Mouse (Mus musculus) stomach, postnatal 0 days (tissue): ENCODE data around the gene Msx3.

Experiments used
- CTCF ChIP-seq: IDR thresholded peaks from 2 replicates; pipeline ENCODE4 v1.5.1; 2016; ENCODE audit warnings: antibody characterized with exemption, low read depth, mild to moderate bottlenecking, moderate library complexity
- EP300 ChIP-seq: optimal IDR thresholded peaks from 2 replicates; pipeline ENCODE3; 2016; ENCODE audit warnings: antibody characterized with exemption

DNA sequence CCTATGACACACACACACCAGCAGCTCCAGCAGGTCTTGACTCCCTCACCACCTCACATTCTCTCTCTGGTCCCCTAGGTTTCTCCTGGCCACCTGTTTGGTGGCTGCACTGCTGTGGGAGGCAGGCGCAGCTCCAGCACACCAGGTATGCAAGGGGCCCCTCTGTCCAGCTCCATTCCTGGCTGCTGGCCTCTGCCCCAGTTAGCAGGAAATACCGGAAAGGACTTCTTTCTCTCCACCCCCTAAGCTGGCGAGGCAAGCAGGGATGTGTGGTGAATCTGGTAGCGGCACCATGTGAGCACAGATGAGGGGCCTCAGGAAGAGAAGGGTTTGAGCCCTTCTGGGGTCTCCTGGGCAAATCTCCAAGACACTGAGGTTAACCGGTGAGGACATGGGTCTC, 46.1 kb upstream of the Msx3 start:
- TF ChIP-seq CTCF (no peak), EP300 (no peak)
